Mouse (Mus musculus) mesoderm, embryonic 11.5 days (tissue): ENCODE data around the gene Gm44579.
A peak's percentile ranks its signal among the peaks of the same experiment; 100 is the strongest.

Experiments
- DNase-seq: peaks from one replicate; pipeline ENCODE4 v3.0.0-alpha.2; 2012; ENCODE audit warnings: low read depth, low spot score

The Gm44579 gene

DNA sequence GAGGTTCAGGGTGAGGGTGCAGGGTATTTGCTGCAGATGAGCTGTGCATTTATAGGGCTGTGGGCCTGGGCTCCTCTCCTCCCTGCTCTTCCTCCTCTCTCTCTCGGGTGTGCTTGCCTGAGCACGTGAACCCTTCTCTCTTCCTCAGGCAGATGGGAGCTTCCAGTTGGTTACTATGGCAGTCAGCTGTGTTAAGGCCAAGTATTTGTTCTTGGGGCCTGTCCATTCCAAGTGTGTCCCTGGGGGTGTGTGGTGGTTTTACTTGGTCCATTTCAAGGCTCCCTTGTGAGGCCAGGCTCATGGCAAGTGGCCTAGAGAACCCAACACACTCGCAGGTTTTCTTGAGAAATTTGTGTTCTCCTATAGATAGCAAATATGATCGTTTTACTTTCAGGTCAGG lies at the start of gene Gm44579, which contains the start of gene Olfr287:
TSS of gene Gm44579 (minus strand) at position 101 of the 400 bp plus-strand sequence.
TSS of gene Olfr287 (minus strand) at position 180 of the 400 bp plus-strand sequence.
- no peak for DNase-seq

DNA sequence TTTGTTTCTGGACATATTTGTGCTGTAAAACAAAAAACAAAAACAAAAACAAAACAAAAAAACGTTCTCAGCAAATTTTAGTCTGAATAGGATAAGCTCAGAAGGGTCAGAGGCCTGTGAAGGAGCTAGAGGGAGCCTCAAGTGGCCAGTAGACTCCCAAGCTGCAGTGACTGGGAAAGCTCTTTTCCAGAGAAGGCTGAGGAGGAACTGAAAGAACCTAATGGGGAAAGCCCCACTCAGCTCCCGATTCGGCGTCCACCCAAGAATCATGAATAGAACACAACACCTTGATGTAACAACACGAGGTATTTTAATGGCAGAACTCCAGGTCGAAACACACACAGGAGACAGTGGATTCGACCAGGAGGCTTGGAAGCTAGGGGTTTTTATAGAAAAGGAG lies 37.0 kb upstream of the Gm44579 start:
- DNase-seq: no peak

- no peak for DNase-seq
Observed at GRCm38 (mm10) chr15:98257193-98257592, 36.4 kb upstream of the Gm44579 start, which contains the start of gene H1fnt. Gene H1fnt, minus strand, starts transcription at chr15:98257293.

DNA sequence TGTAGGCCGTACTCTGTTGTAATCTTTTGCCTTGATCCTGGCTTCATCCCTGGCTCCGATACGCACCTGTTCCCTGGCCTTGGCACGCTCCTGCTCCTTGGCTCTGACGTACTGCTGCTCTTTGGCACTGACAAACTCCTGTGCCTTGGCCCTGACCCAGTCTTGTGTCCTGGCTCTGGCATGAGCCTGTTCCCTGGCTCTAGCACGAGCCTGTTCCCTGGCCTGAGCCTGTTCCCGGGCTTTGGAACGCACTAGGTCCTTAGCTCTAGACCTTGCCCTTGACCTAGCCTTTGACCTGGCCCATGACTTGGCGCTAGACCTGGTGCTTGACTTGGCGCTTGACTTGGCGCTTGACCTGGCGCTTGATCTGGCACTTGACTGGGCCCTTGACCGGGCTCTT lies 35.5 kb upstream of the Gm44579 start:
- DNase-seq: no peak

DNA sequence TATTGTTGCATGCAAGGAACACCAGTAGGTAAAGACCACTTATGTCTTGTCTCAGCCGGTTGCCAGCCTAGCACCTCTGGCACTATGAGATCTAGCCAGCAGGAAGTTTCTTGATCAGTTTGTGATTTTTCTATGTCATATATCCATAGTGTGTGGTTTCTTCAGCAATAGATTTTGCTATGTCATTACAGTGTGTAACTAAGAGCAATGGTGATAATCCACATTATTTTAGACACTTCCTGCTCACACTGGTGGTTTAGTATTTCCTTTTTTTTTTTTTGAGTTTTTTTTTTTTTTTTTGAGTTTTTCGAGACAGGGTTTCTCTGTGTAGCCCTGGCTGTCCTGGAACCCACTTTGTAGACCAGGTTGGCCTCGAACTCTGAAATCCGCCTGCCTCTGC lies 14.7 kb upstream of the Gm44579 start:
- DNase-seq: no peak

- DNase-seq: no peak
Observed at GRCm38 (mm10) chr15:98234350-98234749, 13.6 kb upstream of the Gm44579 start, which contains the start of gene Olfr286. Gene Olfr286, minus strand, starts transcription at chr15:98234450.

DNA sequence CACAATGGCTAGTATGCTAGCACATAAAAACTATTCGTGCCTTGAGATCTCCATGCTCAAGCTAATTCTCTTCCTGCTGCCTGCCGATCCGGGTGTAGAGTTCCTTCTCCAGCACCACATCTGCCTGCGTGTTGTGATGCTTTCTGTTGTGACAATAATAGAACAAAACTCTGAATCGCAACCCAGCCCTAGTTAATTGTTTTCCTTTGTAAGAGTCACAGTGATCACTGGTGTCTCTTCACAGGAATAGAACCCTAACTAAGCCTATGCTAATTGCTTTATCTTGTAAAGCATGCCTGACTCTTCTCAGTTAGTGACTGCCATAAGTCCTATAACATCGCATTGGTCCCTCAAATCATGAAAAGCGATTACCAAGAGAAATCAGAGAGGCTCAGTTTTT lies 5.3 kb upstream of the Gm44579 start:
- DNase-seq: no peak

DNA sequence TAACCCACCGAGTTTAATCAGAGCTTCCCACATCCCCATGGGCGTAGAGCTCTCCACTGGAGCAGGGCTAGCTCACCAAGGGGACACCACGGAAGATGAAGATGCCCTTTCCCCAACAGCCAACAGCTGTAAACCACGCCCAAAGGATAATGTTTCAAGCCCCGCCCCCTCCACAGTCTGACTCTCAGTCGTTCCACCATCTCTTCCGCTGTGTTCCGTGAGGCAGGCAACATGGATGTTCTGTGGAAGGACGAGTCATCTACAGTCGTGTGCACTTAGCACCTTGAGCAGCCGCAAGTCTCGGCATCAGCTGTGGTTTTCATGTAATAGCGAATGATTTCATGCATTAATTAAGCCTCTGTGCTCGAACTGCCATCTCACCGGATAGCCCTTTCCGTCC lies 4.8 kb upstream of the Gm44579 start:
- DNase-seq: no peak

DNA sequence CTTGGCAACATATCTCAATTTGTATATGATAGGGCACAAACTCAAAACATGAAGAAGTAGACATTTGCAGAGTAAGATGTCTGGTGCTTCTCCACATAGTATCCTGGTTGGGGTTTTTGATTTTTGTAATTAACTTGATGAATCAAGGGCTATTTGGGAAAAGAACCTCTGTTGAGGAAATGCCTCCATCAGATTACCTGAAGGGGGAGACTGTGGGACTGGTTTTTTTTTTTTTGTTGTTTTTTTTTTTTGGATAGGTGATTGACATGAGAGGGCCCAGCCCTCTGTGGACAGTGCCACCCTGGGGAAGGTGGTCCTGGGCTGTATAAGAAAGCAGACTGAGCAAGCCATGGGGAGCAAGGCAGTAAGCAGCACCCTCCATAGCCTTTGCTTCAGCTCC lies 1.6 kb upstream of the Gm44579 start:
- no peak for DNase-seq

DNA sequence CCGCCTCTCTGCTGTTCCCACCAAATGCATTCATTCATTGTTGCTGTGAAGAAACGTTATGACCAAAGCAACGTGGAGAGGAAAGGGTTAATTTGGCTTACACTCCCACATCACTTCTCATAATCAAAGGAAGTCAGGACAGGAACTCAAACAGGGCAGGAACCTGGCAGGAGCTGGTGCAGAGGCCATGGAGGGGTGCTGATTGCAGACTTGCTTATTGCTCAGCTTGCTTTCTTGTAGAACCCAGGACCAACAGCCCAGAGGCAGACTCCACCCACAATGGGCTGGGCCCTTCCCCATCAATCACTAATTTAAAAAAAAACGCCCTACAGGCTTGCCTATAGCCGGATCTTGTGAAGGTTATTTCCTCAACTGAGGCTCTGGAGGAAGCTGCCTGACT lies 6.6 kb downstream of the Gm44579 start:
- no peak for DNase-seq

GRCm38 (mm10) chr15:98213336-98213870 lies 7.4 kb downstream of the Gm44579 start:
- DNase-seq: no peak

DNA sequence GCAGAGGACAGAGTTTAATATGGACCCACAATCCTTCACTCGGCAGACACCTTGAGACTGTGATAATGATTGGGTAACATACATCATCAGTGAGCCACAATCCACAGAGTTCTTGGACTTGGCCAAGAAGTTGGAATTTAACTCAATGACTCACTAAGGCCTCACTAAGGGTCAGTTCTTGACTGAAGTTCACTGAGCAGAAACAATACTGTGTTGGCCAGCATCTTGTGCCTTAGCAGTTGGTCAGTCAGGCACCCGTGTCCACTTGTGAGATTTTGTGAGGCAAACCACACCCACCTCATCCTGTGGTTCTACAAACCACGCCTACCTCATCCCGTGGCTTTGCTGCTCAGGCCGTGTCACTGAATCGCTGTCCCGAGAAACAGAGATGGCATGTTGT lies 11.1 kb downstream of the Gm44579 start:
- DNase-seq: no peak

DNA sequence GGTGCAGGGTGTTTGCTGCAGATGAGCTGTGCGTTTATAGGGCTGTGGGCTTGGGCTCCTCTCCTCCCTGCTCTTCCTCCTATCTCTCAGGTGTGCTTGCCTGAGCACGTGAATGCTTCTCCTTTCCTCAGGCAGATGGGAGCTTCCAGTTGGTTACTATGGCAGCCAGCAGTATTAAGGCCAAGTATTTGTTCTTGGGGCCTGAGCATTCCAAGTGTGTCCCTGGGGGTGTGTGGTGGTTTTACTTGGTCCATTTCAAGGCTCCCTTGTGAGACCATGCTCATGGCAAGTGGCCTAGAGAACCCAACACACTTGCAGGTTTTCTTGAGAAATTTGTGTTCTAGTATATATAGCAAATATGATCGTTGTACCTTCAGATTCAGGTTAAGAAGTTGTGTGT lies 25.3 kb downstream of the Gm44579 start, which contains the start of gene Olfr288:
TSS of gene Olfr288 (minus strand) at position 101 of the 400 bp plus-strand sequence.
- DNase-seq: no peak

GRCm38 (mm10) chr15:98184456-98184855 lies 36.3 kb downstream of the Gm44579 start:
- DNase-seq: no peak

- no peak for DNase-seq
Observed at GRCm38 (mm10) chr15:98181856-98182570, 38.8 kb downstream of the Gm44579 start.

DNA sequence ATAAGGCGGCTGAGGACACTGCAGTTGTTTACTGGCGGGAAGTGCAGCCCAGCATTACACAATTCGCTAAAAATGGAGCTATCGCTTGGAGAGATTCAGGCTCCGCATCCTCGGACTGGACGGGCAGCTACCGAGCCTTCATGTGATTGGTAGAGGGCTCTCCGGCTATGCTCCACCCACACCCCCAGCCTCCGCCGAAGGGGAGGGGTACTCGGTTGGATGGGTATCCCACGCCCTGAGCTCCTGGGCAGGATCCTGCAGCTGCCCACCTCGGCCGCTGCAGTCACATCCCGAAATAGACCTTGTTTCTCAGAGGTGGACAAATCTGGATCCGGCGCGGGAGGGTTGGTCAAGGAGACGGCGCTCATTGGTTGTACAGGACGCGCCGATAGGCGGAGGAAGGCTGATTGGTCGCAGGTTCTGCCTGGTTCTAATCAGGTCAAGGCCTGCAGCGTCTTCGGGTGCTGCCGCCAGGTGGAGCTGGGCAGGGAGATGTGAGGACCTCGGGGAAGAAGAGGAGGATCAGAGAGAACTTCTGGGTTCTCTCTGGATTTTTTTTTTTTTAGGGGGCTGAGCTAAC lies 39.6 kb downstream of the Gm44579 start:
- peak; percentile 94 for DNase-seq

- DNase-seq: no peak
Observed at GRCm38 (mm10) chr15:98180567-98181131, 40.1 kb downstream of the Gm44579 start.

DNA sequence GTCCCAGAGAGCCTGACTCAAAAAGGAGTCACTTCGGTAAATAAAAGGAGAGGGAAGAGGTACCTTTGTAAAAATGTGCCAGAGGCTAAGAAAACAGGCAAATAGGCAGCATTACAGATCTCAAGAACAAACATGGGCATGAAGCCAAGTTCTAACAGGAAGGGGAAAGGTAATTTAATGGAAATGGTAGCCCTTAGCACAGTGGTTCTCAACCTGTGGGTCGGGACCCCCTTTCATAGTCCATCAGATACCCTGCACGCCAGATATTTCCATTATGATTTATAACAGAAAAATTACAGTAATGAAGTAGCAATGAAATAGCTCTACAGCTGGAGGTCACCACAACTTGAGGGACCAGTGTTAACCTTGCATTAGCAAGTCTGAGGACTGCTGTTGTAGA lies 43.5 kb downstream of the Gm44579 start:
- DNase-seq: no peak

- peak; percentile 66 for DNase-seq
Observed at GRCm38 (mm10) chr15:98173821-98174220, 47.0 kb downstream of the Gm44579 start.

DNA sequence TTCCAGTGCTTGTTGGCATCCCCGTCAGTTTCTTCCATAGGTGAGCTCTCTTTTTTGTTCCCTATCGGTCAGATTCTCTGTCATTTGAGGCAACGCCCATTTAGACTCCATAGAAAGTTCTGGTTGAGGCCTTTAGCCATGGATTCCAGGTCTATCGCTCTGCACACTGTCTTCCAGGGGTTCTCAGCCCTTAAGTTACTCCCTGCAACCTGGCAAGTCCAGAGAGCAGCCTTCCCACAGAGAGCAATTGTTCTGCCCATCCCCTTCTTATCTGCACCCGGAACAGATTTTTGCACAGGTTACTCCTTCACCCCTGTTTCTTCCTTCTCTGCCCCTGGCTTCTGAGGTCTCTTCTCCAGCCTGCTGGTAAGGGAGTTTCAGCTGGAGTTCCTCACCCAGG lies 48.7 kb downstream of the Gm44579 start:
- no peak for DNase-seq

GRCm38 (mm10) chr15:98170917-98171316 lies 49.9 kb downstream of the Gm44579 start:
- no peak for DNase-seq

DNA sequence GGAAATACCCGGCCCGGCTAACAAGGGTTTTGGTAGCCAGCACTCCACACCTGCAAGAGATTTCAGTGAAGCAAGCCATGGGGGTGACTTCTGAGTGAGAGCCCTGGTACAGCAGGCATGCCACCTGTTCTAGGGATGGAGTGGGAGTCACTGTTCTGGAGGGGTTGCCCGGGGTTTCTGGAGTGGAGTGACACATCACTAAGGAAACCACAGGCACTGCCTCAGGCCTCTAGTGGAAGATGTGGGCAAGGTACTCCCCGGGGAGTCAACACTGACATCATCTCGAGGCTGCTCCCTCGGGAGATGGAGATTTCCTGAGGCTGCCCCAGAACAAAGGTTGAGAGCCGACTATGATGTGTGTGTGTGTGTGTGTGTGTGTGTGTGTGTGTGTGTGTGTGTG lies 50.4 kb downstream of the Gm44579 start:
- peak; percentile 57 for DNase-seq

- DNase-seq: no peak
Observed at GRCm38 (mm10) chr15:98168622-98169004, 52.2 kb downstream of the Gm44579 start.
